Mouse (Mus musculus) lung, postnatal 25 days (tissue): ENCODE measurements around the gene Rft1.

Experiments
- DNase-seq: peaks from one replicate; pipeline ENCODE4 v3.0.0; 2022; ENCODE audit warnings: low spot score

Rft1 gene

GRCm38 (mm10) chr14:30734665-30735064 is 80.5 kb downstream of the Rft1 start:
- no peak for DNase-seq

GRCm38 (mm10) chr14:30735810-30736209 is 81.7 kb downstream of the Rft1 start:
- DNase-seq = no peak

DNA sequence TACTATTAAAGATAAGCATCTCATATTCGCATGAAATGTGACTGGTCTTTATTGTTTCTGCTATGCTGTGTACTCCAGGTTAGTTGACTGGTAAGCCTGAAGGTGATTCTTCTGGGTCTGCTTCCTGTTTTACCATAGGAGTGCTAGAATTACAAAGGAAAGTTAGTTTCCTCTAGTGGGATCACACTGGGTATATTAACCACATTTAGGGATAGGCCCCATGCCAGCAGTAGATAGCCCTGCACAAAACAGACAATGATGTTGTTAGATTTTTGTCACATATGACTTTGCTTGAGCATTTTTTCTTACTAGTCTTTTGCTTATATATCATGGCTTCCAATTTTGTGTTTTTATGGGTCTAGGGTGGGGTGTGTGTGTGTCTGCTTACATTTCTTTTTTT is 82.3 kb downstream of the Rft1 start:
- no peak for DNase-seq
